Mouse (Mus musculus): ENCODE results near the gene Elobl.

DNA sequence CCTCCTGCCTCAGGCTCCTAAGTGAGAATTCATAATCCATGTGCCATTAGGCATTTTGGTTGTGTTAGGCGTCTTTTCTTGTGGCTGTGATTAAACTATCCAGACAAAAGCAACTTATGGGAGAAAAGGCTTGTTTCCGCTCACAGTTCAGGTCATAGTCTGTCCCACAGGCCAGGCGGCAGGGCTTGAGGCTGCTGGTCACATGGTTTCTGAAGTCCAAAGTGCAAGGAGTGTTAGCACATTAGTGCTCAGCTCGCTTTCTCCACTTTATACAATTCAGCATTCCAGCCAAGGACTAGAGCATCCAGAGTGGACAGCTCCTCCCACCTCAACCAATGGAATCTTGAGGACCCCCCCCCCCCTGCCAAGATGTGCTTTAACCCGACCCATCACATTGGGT lies 45.5 kb upstream of the Elobl start:
- TF ChIP-seq CTCF (IDR thresholded peaks at IDR 0.05; ENCODE audit: low read depth, low read length) (no peak), GATA2 (IDR thresholded peaks at IDR 0.05; ENCODE audit: borderline replicate concordance, low read depth, low read length) (no peak), TAL1 (conservative IDR thresholded peaks at IDR 0.05; ENCODE audit: low read depth, low read length) (no peak), POLR2AphosphoS5 (IDR thresholded peaks at IDR 0.05; ENCODE audit: insufficient replicate concordance, low read depth, low read length) (no peak), GATA1 (IDR thresholded peaks at IDR 0.05; ENCODE audit: borderline replicate concordance, low read length) (no peak)
